Mouse (Mus musculus) embryonic stem cell, embryonic (primary cell): ENCODE data around the gene Rps6.
"Not testable (repeated sequence)": the region's sequence is repeated elsewhere in the genome, so short reads cannot be mapped to it uniquely, and the experiment has no call there.

Experiments used
- CTCF ChIA-PET, 4 experiments: fragments of 300-600 bp in 2 of 4; fragments of 350-600 bp in 2 of 4; sonication (Branson Sonifier 250); formaldehyde crosslinking; loops; one replicate each; lab custom pipeline; 2022; ENCODE audit warnings: inconsistent platforms in 2 of 4; lab: Charles Lee
- POLR2A ChIA-PET, 4 experiments: fragments of 300-600 bp in 2 of 4; fragments of 350-600 bp in 2 of 4; sonication (Branson Sonifier 250); formaldehyde crosslinking; loops; one replicate each; lab custom pipeline; 2022; ENCODE audit warnings: antibody characterized with exemption in 4 of 4, inconsistent platforms in 1 of 4; lab: Charles Lee

The Rps6 gene

DNA sequence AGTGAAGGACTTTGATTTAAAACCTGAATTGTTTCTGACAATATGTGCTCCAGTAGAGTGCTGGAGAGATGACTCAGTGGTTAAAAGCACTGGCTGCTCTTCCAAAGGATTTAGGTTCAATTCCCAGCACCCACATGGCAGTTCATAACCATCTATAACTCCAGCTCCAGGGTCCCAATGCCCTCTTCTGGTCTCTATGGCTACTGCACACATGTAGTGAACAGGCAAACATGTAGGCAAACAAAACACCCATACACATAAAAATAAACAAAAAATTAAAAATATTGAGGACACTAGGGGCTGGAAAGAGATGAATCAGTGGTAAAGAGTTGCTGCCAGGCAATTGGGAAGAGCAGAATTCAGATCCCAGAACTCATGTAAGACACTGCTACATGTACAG lies 14.8 kb upstream of the Rps6 start:
- ChIA-PET POLR2A (interaction anchor here in 3 of 4 experiments (0.7 to 15.6 kb wide), 6 partner anchors 9 to 51 kb away, joined by 3 to 205 read pairs (median 4); partner anchors contain the start of gene Rps6 (in 2 of the 3)), CTCF (interaction anchor here in 3 of 4 experiments (0.9 to 1.3 kb wide), 3 partner anchors 8 to 15 kb away, joined by 3 to 4 read pairs (median 3); no protein-coding TSS in a partner anchor)

DNA sequence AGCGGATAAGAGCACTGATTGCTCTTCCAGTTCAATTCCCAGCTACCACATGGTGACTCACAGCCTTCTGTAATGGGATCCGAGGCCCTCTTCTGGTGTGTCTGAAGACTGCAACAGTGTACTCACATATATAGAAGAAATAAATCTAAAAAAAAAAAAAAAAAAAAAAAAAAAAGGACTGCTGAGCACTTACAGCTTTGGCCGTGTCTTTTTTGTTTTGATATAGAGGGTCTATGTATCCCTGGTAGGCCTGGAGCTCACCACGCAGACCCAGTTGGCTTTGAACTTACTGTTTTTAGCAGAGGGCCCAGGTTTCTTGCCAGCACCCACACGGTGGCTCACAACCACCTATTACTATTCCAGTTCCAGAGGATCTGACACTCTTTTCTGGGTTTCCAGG lies 6.9 kb upstream of the Rps6 start:
- POLR2A ChIA-PET, result interaction anchor here (0.6 to 15.6 kb wide), 8 partner anchors 9 to 180 kb away, joined by 3 to 205 read pairs (median 4); partner anchors contain the start of genes Acer2 (in 2 of the 4) and Rps6 (in 1 of the 4)
- CTCF ChIA-PET, result interaction anchor here in 3 of 4 experiments (0.6 to 1.3 kb wide), 3 partner anchors 125 to 154 kb away, joined by 3 read pairs; no protein-coding TSS in a partner anchor

DNA sequence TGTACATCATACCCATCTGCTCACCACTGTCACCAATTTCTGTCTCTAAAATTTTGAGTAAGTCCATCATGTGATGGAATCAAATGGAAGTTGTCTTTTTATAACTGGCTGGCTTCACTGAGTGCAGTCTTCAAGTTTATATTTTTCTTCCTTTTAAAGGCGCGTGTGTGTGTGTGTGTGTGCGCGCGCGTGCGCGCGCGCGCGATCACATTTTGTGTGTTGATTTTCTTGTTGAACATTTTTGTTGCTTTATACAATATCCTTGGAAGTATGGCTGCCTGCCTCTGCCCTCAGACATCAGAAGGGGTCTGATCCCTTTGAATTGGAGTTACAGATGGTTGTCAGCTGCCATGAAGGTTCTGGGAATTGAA lies 843 bp upstream of the Rps6 start:
- POLR2A ChIA-PET, result interaction anchor here (0.8 to 9.5 kb wide), 23 partner anchors 10 to 1175 kb away, joined by 3 to 226 read pairs (median 7); partner anchors contain the start of genes Acer2 (in 3 of the 4), Haus6 (in 1 of the 4), Mllt3 (in 1 of the 4) and Plin2 (in 1 of the 4)

DNA sequence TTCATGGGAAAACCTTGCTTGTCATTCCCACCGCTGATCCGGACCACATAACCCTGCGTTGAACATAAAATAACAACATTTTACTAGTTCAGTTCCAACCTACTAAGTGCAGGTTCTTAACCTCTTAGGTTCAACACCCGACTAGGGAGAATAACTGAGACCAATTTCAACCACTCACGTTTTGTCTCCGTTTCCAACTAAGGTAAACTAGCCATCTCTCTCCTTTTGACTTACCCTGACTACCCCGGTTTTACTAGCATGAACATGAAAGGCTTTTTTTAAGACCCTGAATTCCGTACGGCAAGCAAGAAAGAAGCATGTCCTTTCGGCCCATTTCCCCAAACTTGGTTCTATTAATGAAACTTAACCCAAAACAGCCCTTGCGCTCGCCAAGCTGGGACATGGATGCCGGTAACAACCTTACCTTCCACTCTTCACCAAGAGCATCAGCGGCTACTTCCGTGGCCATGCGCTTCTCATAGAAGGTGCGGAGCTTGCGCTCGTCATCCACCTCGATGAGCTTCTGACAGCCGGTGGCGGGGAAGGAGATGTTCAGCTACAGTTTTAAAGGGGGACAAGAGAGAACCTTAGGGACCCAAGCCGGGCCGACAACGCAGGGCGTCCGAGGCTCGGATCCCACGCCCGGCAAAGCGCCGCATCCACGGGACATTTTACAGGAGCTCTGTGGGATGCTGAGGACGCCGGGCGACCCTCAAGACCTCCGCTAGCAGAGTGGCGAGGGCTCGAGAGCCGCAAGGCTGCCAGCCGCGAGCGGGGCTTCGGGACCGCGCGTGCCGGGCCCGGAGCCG lies 704 bp downstream of the Rps6 start:
- POLR2A ChIA-PET, result interaction anchor here (0.5 to 9.5 kb wide), 76 partner anchors 9 to 1870 kb away, joined by 3 to 226 read pairs (median 4); partner anchors contain the start of genes Acer2 (in 4 of the 4), Plin2 (in 2 of the 4), Rraga (in 2 of the 4) and Dennd4c (in 1 of the 4)
- CTCF ChIA-PET, result interaction anchor here in 1 of 4 experiments (0.5 to 0.6 kb wide), 2 partner anchors 324 to 745 kb away, joined by 3 read pairs; no protein-coding TSS in a partner anchor

More for the DNA sequence above, 843 bp upstream of the Rps6 start:
- CTCF ChIA-PET, result no interaction called here

DNA sequence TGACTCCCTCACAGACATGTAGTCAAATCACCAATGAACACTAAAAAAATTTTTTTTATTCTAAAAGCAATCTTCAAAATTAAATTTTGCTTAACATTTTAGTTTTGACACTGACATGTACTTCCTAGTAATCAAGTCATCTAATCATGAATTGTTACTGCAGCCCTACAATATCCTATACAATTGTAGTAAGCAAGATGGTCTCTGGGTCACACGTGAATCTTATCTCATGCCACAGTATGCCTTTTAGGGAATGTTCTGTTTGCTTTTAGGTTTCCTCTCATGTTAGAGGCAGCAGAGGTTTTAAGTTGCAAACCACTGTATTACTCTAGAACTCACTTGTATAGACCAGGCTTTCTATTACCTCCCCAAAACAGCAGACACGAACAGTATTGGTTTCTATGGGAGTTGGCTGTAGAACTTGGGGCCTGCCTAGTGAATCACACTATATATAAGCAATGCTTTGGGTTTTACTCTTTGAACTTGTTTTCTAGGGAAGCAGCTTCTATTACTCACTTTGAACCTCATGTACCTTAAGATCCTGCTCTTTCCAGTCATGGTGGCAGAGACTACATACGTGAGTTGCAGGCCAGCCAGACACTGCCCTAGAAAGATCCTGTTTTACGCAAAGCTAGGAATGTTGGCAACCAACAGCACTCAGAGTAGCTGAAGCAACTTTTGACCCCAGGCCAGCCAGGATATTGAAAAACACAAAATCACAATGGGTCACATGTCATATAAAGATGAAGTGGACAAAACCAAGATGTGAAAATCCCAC lies 4.2 kb downstream of the Rps6 start:
- ChIA-PET CTCF (interaction anchor here in 2 of 4 experiments (0.6 to 1.4 kb wide), 2 partner anchors 14 to 93 kb away, joined by 3 read pairs; no protein-coding TSS in a partner anchor), POLR2A (interaction anchor here (0.7 to 9.5 kb wide), 24 partner anchors 10 to 276 kb away, joined by 3 to 226 read pairs (median 4); partner anchors contain the start of genes Acer2 (in 2 of the 4) and Dennd4c (in 1 of the 4))

DNA sequence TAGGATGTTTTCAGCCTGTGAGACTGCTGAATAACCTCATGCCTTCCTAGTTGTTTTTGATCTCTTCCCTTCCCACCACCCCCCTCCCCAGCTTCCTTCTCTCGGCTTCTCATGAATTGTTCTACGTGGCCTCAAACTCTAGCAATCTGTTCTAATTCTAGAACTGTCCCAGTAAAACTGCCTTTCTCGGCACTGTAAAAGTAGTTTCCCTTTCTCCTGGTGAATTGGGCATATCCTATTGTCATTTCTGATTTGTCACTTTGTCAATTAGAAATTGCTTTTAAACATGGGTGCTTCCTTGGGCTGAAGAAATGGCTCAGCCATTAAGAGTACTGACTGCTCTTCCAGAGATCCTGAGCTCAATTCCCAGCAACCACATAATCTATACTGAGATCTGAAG lies 5.2 kb downstream of the Rps6 start:
- POLR2A ChIA-PET, result interaction anchor here in 3 of 4 experiments (0.6 to 9.5 kb wide), 21 partner anchors 10 to 275 kb away, joined by 3 to 226 read pairs (median 4); partner anchors contain the start of genes Acer2 (in 2 of the 3) and Dennd4c (in 1 of the 3)
- CTCF ChIA-PET, result interaction anchor here in 1 of 4 experiments (1.4 kb wide), 1 partner anchor 94 kb away, joined by 3 read pairs; no protein-coding TSS in a partner anchor

DNA sequence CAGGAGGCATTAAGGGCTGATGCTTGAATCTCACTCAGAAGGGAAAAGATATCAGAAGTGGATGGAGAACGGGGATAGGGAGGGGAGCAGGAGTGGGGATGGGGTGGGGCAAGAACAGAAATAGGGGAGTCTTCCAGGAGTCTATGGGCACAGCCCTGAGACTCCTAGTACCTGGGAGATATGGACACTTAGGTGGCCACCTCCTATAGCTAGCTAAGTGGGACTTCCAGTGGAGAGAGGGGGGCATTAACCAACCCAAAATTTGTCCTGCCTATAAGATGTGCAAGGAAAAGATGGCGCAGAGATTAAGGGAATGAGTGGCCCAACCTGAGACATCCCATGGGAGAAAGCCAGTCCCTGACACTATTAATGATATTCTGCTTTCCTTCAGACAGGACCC lies 5.9 kb downstream of the Rps6 start:
- POLR2A ChIA-PET, result interaction anchor here (0.7 to 9.5 kb wide), 17 partner anchors 10 to 274 kb away, joined by 3 to 226 read pairs (median 4); partner anchors contain the start of genes Acer2 (in 2 of the 4) and Dennd4c (in 1 of the 4)
- CTCF ChIA-PET, result interaction anchor here in 1 of 4 experiments (1.4 kb wide), 1 partner anchor 95 kb away, joined by 3 read pairs; no protein-coding TSS in a partner anchor

DNA sequence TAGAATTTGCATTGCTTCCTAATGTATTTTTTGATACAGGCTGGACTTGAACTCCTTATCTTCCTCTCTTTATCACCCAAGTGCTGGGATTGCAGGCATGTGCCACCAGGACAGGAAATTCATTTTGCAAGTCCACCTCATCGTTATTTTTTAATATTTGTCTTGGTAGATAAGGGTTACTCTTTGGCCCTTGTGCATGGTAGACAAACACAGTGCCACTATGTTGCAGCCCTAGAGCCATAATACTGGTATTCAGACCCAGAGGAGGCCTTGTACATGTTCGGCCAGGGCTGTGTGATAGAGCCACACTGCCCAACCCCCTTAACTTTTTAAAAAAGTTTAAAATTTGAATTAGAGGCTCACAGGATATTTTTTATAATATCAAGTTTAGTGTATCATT lies 10.0 kb downstream of the Rps6 start:
- POLR2A ChIA-PET, result interaction anchor here in 3 of 4 experiments (0.6 to 17.1 kb wide), 8 partner anchors 7 to 84 kb away, joined by 3 to 226 read pairs (median 4); partner anchors contain the start of gene Rps6 (in 3 of the 3)
- CTCF ChIA-PET, result interaction anchor here in 1 of 4 experiments (1.7 kb wide), 1 partner anchor 14 kb away, joined by 3 read pairs; no protein-coding TSS in a partner anchor

DNA sequence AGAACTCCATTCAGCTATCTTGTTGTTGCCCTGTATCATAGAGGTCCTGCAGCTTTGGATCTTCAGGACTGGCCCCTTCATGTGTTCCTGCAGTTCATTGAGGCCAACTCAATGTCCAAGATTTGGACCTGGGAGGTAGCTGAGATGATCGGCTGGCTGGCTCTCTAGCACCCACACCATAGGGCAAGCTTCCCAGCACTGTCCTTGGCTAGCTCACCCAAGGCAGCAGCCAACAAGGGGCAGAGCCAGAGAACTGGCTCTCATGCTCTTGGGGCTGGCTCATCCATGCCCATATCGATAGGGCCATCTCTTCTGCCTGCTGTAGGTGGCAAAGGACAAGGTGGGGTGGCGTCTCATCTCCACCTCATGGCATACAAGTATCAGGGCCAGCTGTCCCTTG lies 11.8 kb downstream of the Rps6 start:
- POLR2A ChIA-PET, result interaction anchor here in 3 of 4 experiments (0.7 to 17.1 kb wide), 4 partner anchors 9 to 13 kb away, joined by 4 to 226 read pairs (median 16); partner anchors contain the start of gene Rps6 (in 2 of the 3)
- CTCF ChIA-PET, result no interaction called here

DNA sequence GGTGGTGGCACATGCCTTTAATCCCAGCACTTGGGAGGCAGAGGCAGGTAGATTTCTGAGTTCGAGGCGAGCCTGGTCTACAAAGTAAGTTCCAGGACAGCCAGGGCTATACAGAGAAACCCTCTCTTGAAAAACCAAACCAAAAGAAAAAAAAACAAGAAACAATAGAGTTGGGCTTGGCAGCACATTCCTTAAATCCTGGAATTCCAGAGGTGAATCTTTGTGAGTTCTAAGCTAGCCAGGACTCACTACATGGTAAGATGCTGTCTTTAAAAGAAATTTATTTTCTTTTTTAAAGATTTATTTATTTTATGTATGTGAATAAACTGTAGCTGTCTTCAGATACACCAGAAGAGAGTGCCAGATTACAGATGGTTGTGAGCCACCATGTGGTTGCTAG lies 16.1 kb downstream of the Rps6 start:
- POLR2A ChIA-PET, result interaction anchor here in 3 of 4 experiments (0.7 to 17.1 kb wide), 6 partner anchors 9 to 30 kb away, joined by 3 to 226 read pairs (median 4); partner anchors contain the start of gene Rps6 (in 1 of the 3)
- CTCF ChIA-PET, result not testable (repeated sequence)

DNA sequence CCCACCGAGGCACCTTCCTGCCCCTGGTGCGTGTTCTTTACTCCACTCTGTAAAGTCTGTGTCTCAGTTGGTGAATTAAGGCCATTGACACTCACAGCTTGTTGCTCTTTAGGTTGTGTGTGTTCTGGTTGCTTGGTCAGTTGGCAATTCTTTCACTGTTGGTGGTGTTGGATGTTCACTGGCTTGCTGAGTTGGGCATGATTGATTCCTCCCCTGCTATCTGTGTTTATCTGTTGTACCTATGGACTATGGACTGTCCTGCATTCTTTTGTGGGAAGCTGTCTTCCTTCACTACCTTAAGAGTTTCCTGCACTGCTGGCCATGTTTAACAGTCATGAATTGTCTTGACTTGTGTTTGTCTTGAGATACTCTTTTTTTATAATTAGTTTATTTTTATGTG lies 25.3 kb downstream of the Rps6 start:
- CTCF ChIA-PET, result interaction anchor here in 1 of 4 experiments (0.5 kb wide), 1 partner anchor 107 kb away, joined by 15 read pairs; no protein-coding TSS in a partner anchor
- POLR2A ChIA-PET, result interaction anchor here in 3 of 4 experiments (0.8 to 17.1 kb wide), 11 partner anchors 9 to 78 kb away, joined by 3 to 226 read pairs (median 4); partner anchors contain the start of gene Rps6 (in 2 of the 3)

DNA sequence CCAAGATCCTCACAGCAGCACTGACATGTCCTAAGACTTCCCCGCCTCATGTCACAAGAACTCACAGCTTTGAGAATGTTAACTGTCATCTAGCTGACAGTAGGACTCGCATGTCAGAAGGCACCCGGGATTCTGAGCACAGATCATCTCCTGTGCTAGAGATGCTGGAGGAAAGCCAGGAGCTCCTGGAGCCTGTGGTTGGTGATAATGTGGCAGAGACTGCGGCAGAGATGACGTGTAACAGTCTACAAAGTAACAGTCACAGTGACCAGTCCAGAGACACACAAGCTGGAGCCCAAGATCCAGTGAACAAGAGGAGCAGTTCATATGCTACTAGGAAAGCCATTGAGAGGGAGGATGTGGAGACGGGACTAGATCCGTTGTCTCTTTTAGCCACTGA lies 32.1 kb downstream of the Rps6 start:
- ChIA-PET CTCF (interaction anchor here in 2 of 4 experiments (0.6 to 1.6 kb wide), 4 partner anchors 14 to 286 kb away, joined by 3 read pairs; no protein-coding TSS in a partner anchor), POLR2A (interaction anchor here in 3 of 4 experiments (0.7 to 2.8 kb wide), 17 partner anchors 9 to 213 kb away, joined by 3 to 16 read pairs (median 4); partner anchors contain the start of genes Rps6 (in 3 of the 3), Acer2 (in 1 of the 3) and Haus6 (in 1 of the 3))

DNA sequence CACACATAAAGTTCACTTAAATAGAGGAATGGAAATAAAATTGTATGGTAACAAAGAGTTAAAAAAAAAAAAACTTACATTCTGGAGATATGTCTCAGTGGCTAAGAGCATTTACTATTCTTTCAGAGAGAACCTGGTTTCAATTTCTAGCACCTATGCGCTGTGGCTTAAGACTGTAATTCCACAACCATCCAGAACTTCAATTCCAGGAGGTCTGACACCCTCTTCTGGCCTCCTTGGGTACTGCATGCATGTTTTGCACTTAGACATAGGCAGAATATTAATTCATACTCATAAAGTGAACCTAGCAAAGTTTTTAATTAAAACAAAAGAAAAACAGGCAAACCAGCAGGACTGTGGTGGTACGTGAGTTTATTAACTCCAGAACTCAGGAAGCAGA lies 34.0 kb downstream of the Rps6 start:
- ChIA-PET CTCF (no interaction called here), POLR2A (no interaction called here)

DNA sequence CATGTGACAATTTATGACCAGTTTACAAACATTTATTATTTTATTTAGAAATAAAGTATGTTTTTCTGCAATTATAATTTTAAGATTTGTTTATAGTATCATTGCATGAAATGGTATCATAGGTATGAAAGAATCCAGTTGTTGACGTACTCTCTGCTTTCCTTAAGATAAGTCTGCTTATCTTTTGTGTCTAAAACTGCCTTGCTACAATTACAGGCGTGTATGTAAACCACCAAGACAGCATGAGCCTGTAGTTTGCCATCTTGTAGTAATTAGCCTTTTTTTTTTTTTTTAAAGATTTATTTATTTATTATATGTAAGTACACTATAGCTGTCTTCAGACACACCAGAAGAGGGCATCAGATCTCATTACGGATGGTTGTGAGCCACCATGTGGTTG lies 42.4 kb downstream of the Rps6 start:
- CTCF ChIA-PET, result no interaction called here
- POLR2A ChIA-PET, result interaction anchor here in 1 of 4 experiments (0.7 kb wide), 1 partner anchor 41 kb away, joined by 3 read pairs; no protein-coding TSS in a partner anchor

DNA sequence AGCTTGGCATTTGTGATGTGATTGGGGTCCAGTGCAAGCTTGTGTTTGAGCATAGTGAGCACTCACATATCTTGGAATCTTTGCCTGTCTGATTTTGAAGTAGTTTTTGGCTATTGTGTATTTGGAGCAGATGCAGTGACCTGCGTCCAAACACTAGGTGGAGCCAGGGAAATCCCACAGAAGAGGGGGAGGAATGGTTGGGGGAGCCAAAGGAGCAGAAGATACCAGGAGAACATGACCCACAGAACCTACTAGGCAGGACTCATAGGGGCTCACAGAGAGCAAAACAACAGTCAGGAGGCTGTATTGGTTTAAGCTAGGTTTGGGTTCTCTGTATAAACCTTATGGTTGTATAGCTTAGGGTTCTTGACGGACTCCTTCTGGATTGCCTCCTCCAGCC lies 46.6 kb downstream of the Rps6 start:
- CTCF ChIA-PET, result interaction anchor here in 3 of 4 experiments (0.6 to 1.6 kb wide), 3 partner anchors 15 to 163 kb away, joined by 3 to 5 read pairs (median 3); no protein-coding TSS in a partner anchor
- POLR2A ChIA-PET, result interaction anchor here in 2 of 4 experiments (0.7 to 1.6 kb wide), 7 partner anchors 14 to 98 kb away, joined by 3 to 8 read pairs (median 3); no protein-coding TSS in a partner anchor
